Mouse (Mus musculus) kidney, embryonic 15.5 days (tissue): Measurements from ENCODE around the gene Tspan4. TPM values are rescaled to one million over a fixed set of nuclear protein-coding genes. Genes with fewer than 3 reads are reported as not detected.

Experiments
- ATAC-seq: fragments of 200-750 bp; cut with Nextera tagmentation; replicated peaks from 2 replicates; pipeline ENCODE4 v1.8.0; 2017; ENCODE audit warnings: moderate TSS enrichment; ENCODE audit not compliant: low FRiP score
- H3K27ac ChIP-seq: fragments of 300-500 bp; sonication (generic); 2 replicates; pipeline ENCODE4 v1.5.1; 2015; ENCODE audit warnings: mild to moderate bottlenecking, inconsistent platforms
- H3K27me3 ChIP-seq: fragments of 300-500 bp; sonication (generic); 2 replicates; pipeline ENCODE4 v1.6.1; 2015; ENCODE audit warnings: inconsistent platforms
- H3K36me3 ChIP-seq: fragments of 300-500 bp; sonication (generic); 2 replicates; pipeline ENCODE4 v1.6.1; 2015; ENCODE audit warnings: inconsistent platforms
- H3K4me1 ChIP-seq: fragments of 300-500 bp; sonication (generic); 2 replicates; pipeline ENCODE4 v1.6.1; 2015; ENCODE audit warnings: inconsistent platforms
- H3K4me2 ChIP-seq: fragments of 300-500 bp; sonication (generic); 2 replicates; pipeline ENCODE4 v1.6.1; 2015; ENCODE audit warnings: moderate library complexity, mild to moderate bottlenecking, inconsistent platforms
- H3K4me3 ChIP-seq: fragments of 300-500 bp; sonication (generic); replicated peaks from 2 replicates; pipeline ENCODE4 v1.5.1; 2015; ENCODE audit warnings: mild to moderate bottlenecking, inconsistent platforms
- H3K9ac ChIP-seq: fragments of 300-500 bp; sonication (generic); 2 replicates; pipeline ENCODE4 v1.6.1; 2015; ENCODE audit warnings: mild to moderate bottlenecking, inconsistent platforms
- H3K9me3 ChIP-seq: fragments of 300-500 bp; sonication (generic); replicated peaks from 2 replicates; pipeline ENCODE4 v1.6.1; 2016; ENCODE audit warnings: inconsistent platforms
- WGBS: fragments of 180-500 bp; shearing (Covaris S2); methylation state at CpG from one replicate; pipeline ENCODE4 v1.1.7; 2015; ENCODE audit warnings: mixed read lengths; 5-methylcytosine and 5-hydroxymethylcytosine counted together
- polyA plus RNA-seq: library from polyadenylated mRNA; unstranded; fragments of >200 nt; fragmentation: Nextera tagmentation; extraction: Ambion mirVana; gene quantifications from 2 replicates; pipeline ENCODE4 v1.2.1, GENCODE M21; 2015

The Tspan4 gene
- polyA plus RNA-seq, 1 experiment from 2014 or later, result 93.4 TPM

DNA sequence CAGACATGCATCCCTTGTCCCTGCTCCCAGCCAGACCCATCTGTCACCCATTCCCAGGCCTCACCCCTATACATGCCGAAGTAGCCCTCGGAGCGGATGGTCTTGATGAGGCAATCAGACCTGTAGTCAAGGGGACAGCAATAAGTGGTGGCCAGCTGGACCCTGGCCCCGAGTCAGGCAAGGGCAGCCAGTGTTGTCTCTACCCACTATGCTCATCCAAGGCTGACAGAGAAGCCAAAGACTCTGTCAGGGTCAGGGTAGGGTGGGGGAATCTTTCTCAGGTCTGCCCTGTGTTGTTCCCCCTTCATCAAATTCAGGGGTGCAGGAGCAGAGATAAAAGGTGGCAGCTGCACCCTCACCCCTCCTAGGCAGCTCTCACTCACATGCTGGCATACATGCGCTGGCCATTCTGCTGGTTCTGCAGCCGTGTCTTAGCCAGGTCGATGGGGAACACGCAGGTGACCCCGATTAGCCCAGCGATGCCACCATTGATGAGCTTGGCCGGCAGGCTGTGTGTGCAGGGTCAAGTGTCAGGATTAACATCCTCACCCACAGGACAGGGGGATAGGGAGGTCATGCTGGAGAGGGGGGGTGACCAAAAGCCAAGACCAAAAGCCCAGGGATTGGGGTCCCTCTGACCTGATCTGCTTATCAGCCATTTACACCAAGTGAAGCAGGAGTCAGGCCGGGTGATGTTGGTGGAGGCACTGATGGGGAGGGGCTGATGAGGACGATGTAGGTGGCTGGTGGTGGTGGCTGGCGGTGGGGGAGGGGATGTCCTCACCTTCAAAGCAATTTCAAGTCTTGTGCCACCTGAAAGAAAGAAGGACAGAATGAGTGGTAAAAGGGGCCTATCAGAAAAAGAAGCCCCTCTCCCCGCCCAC, 41.3 kb upstream of the Tspan4 start:
- ATAC-seq, result no peak
- Histone ChIP-seq H3K4me3 (peak overlapping the region; percentile 56), H3K9ac (peak overlapping the region; percentile 56)

DNA sequence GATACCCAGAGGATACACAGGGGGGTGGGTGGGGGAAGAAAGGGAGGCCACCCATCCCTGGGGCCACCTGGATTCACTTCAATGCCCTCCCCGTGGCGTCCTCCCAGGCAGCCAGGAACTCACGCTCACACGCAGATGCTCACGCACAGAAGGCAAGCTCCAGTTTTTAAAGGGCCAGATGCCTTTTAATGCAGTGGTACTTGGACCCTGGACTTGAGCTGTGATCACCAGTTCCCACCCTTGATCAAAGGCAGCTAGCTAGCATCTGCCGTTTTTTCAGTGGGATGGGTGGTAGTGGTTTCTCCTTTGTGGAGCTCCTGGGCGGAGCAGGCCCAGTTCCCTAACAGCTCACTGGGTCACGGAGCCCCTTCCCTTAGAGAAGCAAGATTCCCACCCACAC, 40.6 kb upstream of the Tspan4 start:
- Histone ChIP-seq H3K9ac (peak overlapping the region; percentile 56), H3K4me3 (peak overlapping the region; percentile 56)

More for the DNA sequence above, 41.3 kb upstream of the Tspan4 start:
- Histone ChIP-seq H3K4me2 (peak overlapping the region; percentile 95), H3K27me3 (no peaks in the 10 kb centered on the region), H3K9me3 (no peaks in the 10 kb centered on the region), H3K4me1 (peaks cover 64% of the 10 kb centered on the region), H3K36me3 (peaks cover 49% of the 10 kb centered on the region), H3K27ac (peak overlapping the region; percentile 43; the same call in 1 of the 2 replicates)
- 64% methylated on average over 15 of the region's 15 CpGs for WGBS

DNA sequence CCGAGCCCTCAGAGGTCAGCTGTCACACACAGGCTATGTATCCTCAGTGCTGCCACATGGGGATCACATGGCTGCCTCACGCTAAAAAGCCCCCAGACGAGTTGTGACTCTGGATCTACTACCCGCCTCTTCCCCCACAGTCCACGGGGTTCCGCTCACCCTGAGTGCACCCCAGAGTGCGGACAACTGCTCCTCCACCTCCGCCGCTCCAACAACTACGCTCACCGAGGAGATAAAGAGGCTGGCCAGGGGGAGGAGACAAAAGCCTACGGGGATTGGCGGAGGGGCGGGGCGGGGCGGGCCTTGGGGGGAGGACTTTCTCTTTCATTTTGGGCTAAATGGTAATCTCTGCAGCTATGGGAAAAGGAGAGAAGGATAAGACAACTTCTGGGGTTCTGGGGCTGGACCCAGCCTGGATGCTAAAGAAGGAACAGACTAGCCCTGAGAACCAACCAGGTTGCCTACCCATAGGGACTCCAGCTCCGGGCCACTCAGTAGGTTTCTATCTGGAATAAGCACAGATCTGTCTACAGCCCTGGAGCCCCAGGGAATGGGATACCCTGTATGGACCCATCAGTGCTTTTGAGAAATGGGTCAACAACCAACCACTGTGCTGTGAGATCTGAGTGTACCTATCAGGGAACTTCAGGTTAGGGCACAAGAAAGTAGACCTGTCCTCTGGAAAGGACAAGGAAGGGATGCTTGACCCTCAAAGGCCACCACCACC, 39.7 kb upstream of the Tspan4 start:
- Histone ChIP-seq H3K9me3 (no peaks in the 10 kb centered on the region), H3K36me3 (peaks cover 61% of the 10 kb centered on the region), H3K4me1 (peaks cover 51% of the 10 kb centered on the region), H3K9ac (peak overlapping the region; percentile 56), H3K27me3 (no peaks in the 10 kb centered on the region), H3K27ac (peak overlapping the region; percentile 43), H3K4me2 (peak overlapping the region; percentile 95), H3K4me3 (peak overlapping the region; percentile 56)
- WGBS, result 3% methylated on average over 17 of the region's 17 CpGs
- peak; percentile 9; the same call in 1 of the 2 replicates for ATAC-seq

More for the DNA sequence above, 40.6 kb upstream of the Tspan4 start:
- no peak for ATAC-seq
- Histone ChIP-seq H3K36me3 (peaks cover 56% of the 10 kb centered on the region), H3K4me1 (peaks cover 57% of the 10 kb centered on the region), H3K9me3 (no peaks in the 10 kb centered on the region), H3K27me3 (no peaks in the 10 kb centered on the region), H3K27ac (peak overlapping the region; percentile 43), H3K4me2 (peak overlapping the region; percentile 95)
- 10% methylated on average over 8 of the region's 8 CpGs for WGBS

DNA sequence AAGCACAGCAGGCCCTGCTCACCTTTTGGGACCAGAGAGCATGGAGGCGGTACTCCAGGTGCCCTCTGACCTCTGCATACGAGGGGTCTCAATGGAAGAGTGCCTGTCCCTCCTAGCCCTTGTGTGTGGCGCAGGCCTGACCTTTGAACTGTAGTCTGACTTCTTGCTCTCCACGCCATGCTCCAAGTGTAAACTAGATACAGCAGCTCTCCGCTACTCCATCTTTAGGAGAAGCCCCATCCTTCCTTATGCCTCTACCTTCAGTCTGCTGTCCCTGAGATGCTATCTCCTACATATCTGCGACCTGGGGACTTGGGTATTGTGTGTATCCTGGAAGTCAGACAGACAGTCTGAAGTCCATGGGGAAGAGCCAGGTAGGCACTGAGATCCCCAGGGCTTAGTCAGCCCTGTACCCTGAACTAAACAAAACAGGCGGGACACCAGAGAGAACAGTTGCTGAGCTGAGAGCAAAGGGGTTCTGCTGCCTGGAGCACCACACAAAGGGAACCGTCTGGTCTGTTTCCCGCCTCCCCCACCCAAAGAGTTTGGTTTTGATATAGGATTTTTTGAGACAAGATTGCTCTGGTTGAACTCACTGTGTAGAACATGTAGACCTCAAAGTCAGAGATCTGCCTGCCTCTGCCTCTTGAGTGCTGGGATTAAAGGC, 39.1 kb upstream of the Tspan4 start:
- H3K9me3 ChIP-seq, result no peaks in the 10 kb centered on the region
- H3K4me2 ChIP-seq, result peak overlapping the region; percentile 95
- no peak overlapping the region for H3K4me3 ChIP-seq
- peaks cover 58% of the 10 kb centered on the region for H3K4me1 ChIP-seq
- H3K27me3 ChIP-seq, result no peaks in the 10 kb centered on the region
- H3K27ac ChIP-seq, result no peak overlapping the region
- no peak for ATAC-seq
- H3K36me3 ChIP-seq, result peaks cover 61% of the 10 kb centered on the region
- WGBS, result 80% methylated on average over 9 of the region's 9 CpGs
- no peak overlapping the region for H3K9ac ChIP-seq

DNA sequence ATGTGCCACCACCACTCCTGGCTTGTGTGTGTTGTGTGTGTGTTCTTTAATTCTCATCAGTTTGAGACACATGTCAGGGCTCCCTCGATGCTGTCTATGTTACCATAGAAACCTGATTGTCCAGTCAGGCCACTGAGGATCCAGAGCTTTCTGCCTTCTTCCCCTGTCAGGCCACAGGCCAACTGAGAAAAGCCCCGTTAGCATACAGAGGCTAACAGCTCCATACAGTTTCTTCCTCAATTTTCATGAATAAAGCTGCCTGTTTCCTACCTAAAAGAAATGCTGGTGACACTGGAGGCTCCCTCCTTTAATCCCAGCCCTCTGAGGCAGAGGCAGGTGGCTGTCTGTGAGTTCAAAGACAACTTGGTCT, 38.5 kb upstream of the Tspan4 start:
- Histone ChIP-seq H3K36me3 (peaks cover 61% of the 10 kb centered on the region), H3K9me3 (no peaks in the 10 kb centered on the region)
- 71% methylated on average over 2 of the region's 2 CpGs for WGBS

DNA sequence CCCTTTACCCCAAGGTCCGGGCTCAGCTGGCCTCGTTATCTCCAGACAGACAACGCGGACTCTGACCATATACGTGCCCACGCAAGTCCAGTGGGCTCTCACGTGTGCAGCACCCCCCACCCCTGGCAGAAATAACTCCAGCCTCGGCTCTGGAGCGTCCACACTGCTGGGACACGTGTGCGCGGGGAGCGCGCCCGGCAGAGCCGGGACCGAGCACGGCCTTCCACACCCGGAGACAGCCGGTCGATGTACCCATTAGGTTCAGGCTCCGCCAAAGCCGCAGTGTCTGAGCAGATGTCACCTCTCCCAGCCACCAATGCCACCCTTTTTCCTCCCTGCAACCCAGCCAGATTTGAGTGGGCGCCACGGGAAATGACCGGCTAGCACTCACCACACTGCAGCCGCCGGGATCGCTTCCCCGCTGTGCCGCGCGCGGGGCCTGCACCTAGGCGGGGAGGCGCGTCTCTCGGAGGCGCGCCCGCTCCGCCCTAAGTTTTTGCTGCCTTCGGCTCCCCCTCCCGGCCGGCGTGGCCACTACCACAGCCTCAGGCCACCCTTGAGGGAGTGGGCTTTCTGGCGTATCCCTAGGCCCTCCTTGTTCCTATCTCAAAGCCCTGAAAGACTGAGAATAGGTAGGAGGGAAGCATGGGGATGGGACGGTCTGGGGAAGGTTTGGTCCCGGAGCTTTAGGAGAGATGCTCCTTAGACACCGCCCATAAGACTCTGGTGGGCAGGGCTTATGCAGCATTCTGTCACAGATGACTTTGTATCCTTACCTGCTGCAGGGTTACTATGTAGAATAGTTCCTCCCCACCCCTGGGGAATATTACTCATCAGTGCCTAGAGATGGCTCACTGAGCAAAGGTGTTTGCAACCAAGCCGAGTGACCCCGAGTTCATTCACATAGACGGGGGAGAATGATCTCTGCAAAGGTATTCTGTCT, 37.6 kb upstream of the Tspan4 start, which contains the start of gene Slc25a22:
Gene Slc25a22, minus strand, starts transcription at position 715 of the 943 bp plus-strand sequence.
- peak; percentile 80 for ATAC-seq
- Histone ChIP-seq H3K9ac (peak within 1 kb of the TSS; percentile 71), H3K4me1 (peaks cover 70% of the 10 kb centered on the region), H3K9me3 (no peaks in the 10 kb centered on the region), H3K27ac (peak within 1 kb of the TSS; percentile 64), H3K4me2 (peak within 1 kb of the TSS; percentile 95), H3K27me3 (no peaks in the 10 kb centered on the region), H3K36me3 (peaks cover 55% of the 10 kb centered on the region), H3K4me3 (peak within 1 kb of the TSS; percentile 75)
- WGBS, result 5% methylated on average over 53 of the region's 53 CpGs

More for the DNA sequence above, 38.5 kb upstream of the Tspan4 start:
- Histone ChIP-seq H3K4me3 (peak overlapping the region; percentile 75), H3K9ac (peak overlapping the region; percentile 71), H3K4me2 (peak overlapping the region; percentile 95), H3K27ac (0 out of 2 replicates have a peak overlapping the region, but pooled peaks have one; percentile 64), H3K27me3 (no peaks in the 10 kb centered on the region), H3K4me1 (peaks cover 61% of the 10 kb centered on the region)
- ATAC-seq, result no peak

DNA sequence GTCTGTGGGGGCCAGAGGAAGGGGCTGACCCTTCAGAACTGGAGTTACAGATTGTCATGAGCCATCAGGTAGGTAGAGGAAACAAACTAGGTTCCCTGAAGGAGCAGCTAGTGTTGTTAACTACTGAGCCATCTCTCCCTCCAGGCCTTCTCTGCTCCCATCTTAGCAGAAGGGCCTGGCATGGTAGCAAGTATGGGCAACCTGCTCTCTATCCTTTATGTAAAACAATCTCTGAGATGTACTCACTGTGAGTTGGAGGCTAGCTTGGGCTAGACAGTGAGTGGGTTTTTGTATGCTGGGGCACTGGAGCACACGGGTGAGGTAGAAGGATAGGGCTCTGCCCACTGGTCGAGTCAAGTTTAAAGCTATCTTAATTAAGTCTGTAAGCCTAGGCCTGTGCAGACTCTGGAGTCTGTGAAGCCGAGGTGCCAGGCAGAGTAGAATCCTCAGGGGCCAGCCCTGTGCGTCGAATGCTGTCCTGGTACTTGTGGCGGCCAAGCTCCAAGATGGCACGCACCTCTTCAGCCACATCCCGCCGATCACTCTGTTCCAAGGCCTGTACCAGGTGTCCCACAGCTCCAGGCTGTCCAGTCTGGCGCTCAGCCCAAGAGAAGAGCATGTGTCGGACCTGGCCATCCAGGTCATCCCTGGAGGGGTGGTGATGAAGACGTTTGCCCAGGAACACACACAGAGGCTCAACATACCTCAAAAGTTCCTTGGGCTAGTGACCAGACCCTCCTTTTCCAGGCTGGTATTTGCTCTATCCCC, 36.7 kb upstream of the Tspan4 start:
- H3K27me3 ChIP-seq, result no peaks in the 10 kb centered on the region
- H3K9ac ChIP-seq, result no peak overlapping the region
- H3K4me1 ChIP-seq, result peaks cover 73% of the 10 kb centered on the region
- H3K4me3 ChIP-seq, result no peak overlapping the region
- H3K9me3 ChIP-seq, result no peaks in the 10 kb centered on the region
- no peak for ATAC-seq
- peaks cover 46% of the 10 kb centered on the region for H3K36me3 ChIP-seq
- H3K27ac ChIP-seq, result no peak overlapping the region
- 91% methylated on average over 12 of the region's 12 CpGs for WGBS
- H3K4me2 ChIP-seq, result no peak overlapping the region

GRCm38 (mm10) chr7:141439140-141439679, 35.8 kb upstream of the Tspan4 start:
- H3K36me3 ChIP-seq, result peaks cover 41% of the 10 kb centered on the region
- no peaks in the 10 kb centered on the region for H3K9me3 ChIP-seq
- H3K4me1 ChIP-seq, result peaks cover 73% of the 10 kb centered on the region
- no peak for ATAC-seq
- H3K27me3 ChIP-seq, result no peaks in the 10 kb centered on the region
- no peak overlapping the region for H3K9ac ChIP-seq
- H3K4me3 ChIP-seq, result no peak overlapping the region
- 95% methylated on average over 10 of the region's 10 CpGs for WGBS
- no peak overlapping the region for H3K27ac ChIP-seq
- no peak overlapping the region for H3K4me2 ChIP-seq

DNA sequence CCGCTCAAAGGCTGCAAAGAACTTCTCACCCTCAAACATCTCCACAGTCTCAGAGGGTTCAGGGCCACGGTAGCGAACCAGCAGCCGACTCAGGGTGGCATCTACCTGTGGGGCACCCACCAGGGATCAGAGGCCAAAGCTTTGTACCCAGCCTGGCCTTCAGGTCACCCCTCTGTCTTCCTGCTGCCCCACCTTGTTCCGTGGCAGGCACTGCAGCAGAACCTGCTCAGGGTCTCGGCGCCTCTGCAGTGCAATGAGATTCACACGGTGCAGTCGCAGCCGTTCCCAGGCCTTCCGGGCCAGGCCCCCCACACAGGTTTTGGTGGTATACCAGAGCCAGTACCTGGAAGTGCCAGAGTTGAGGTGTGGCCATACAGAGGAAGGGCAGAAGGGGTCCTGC, 35.2 kb upstream of the Tspan4 start:
- no peak overlapping the region for H3K27ac ChIP-seq
- no peak for ATAC-seq

GRCm38 (mm10) chr7:141440613-141441012, 34.4 kb upstream of the Tspan4 start:
- Histone ChIP-seq H3K4me2 (no peak overlapping the region), H3K27ac (no peak overlapping the region), H3K9me3 (no peaks in the 10 kb centered on the region), H3K27me3 (no peaks in the 10 kb centered on the region), H3K4me1 (peaks cover 62% of the 10 kb centered on the region), H3K36me3 (peaks cover 41% of the 10 kb centered on the region), H3K9ac (no peak overlapping the region), H3K4me3 (no peak overlapping the region)
- no peak for ATAC-seq
- WGBS, result 31% methylated on average over 6 of the region's 6 CpGs

More for the DNA sequence above, 35.2 kb upstream of the Tspan4 start:
- no peak overlapping the region for H3K9ac ChIP-seq
- H3K4me3 ChIP-seq, result no peak overlapping the region
- no peaks in the 10 kb centered on the region for H3K27me3 ChIP-seq
- peaks cover 41% of the 10 kb centered on the region for H3K36me3 ChIP-seq
- WGBS, result 92% methylated on average over 11 of the region's 11 CpGs
- no peak overlapping the region for H3K4me2 ChIP-seq
- peaks cover 70% of the 10 kb centered on the region for H3K4me1 ChIP-seq
- H3K9me3 ChIP-seq, result no peaks in the 10 kb centered on the region
